Mouse (Mus musculus) lung, adult 2 months (tissue): ENCODE results near the gene Hpf1.

Experiments used
- CTCF ChIP-seq: fragments of 200-500 bp; IDR thresholded peaks from 2 replicates; pipeline ENCODE4 v1.5.1; 2011; ENCODE audit warnings: mild to moderate bottlenecking, low read length, control low read depth; ENCODE audit not compliant: insufficient read depth
- POLR2A ChIP-seq: fragments of 200-500 bp; IDR thresholded peaks from 2 replicates; pipeline ENCODE4 v1.6.1; 2011; ENCODE audit warnings: low read depth, mild to moderate bottlenecking, control low read depth, low read length, borderline replicate concordance; ENCODE audit errors: extremely low read depth

- no peak for TF ChIP-seq CTCF
- no peak for TF ChIP-seq POLR2A
Observed at GRCm38 (mm10) chr8:60890520-60890874, 279 bp downstream of the Hpf1 start.
